Mouse (Mus musculus) megakaryocyte, embryonic 14.5 days (primary cell): Measurements from ENCODE around the gene Rbp3.

Experiments
- FLI1 ChIP-seq: IDR thresholded peaks from 2 replicates; pipeline ENCODE4 v1.6.1; 2012; ENCODE audit warnings: low read length, inconsistent platforms, mixed read lengths
- GATA1 ChIP-seq: IDR thresholded peaks from 3 replicates; pipeline ENCODE4 v1.6.1; 2012; ENCODE audit warnings: mixed read lengths, low read length, inconsistent platforms, borderline replicate concordance

DNA sequence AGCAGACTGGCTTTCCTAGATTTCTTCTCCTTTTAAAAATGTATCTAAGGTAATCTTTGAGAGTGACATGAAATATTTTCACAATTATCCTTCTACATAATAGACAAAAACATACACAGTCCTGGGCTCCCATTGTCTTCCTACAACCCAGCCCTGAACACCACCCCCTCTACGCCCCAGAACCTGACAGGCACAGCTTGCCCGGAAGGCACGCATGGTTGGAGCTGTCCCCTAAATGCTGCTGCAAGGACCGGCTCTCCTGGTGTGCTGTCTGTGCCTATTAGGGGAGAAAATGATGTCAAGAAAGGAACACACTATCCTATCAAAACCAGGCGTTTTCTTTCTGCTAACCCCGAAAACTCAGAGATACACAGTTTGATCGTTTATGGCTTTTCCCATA lies 23.9 kb downstream of the Rbp3 start:
- TF ChIP-seq FLI1: no peak
- TF ChIP-seq GATA1: no peak
